Comparison of ENCODE assay signal across 25 mouse cellular contexts in genomic region chr6:51088641-51089372, GRCm38 (mm10).
DNase-seq lines count a peak whose midpoint lies in the region; ATAC-seq and TF ChIP-seq lines count a peak whose summit lies in the region.
"Had no signal": no experiment of that assay in that cellular context is flagged by ENCODE, and none has a peak within 500 bp of the region (broad histone marks: within the 10 kb centered on the region; RNA-seq: fewer than 3 reads in every experiment).

No protein-coding gene starts in this region.

- no peak for TF ChIP-seq EP300 in CH12.LX (IDR thresholded peaks at IDR 0.05; ENCODE audit: low read length)

- H3K79me2 ChIP-seq in CH12.LX (replicated peaks; ENCODE audit: control insufficient read depth, extremely low read depth, insufficient read depth, poor library complexity, severe bottlenecking), result no peaks in the 10 kb centered on the region

- no peak overlapping the region for H3K4me2 ChIP-seq in hindbrain, embryonic 14.5 days (replicated peaks)
- H3K4me2 ChIP-seq in limb, embryonic 14.5 days (replicated peaks; ENCODE audit: low read depth, low read length, severe bottlenecking), result no peak overlapping the region
- no peak overlapping the region for H3K4me2 ChIP-seq in CH12.LX (ENCODE audit: insufficient read depth, low read depth, poor library complexity, severe bottlenecking)
- H3K4me2 ChIP-seq in embryonic facial prominence, embryonic 12.5 days (replicated peaks), result no peak overlapping the region
- H3K4me2 ChIP-seq: intestine, embryonic 15.5 days; liver, embryonic 15.5 days; lung, embryonic 15.5 days; midbrain, embryonic 15.5 days had no signal

- peak overlapping the region; percentile 30; the same call in 1 of the 2 replicates for H3K27ac ChIP-seq in hindbrain, embryonic 10.5 days
- H3K27ac ChIP-seq in hindbrain, embryonic 14.5 days, result no peak overlapping the region
- no peak overlapping the region for H3K27ac ChIP-seq in limb, embryonic 14.5 days (replicated peaks; ENCODE audit: low read depth, low read length)
- H3K27ac ChIP-seq in limb, embryonic 10.5 days, result no peak overlapping the region
- H3K27ac ChIP-seq in CH12.LX (ENCODE audit: insufficient read depth, low read depth), result no peak overlapping the region
- peak overlapping the region; percentile 63 for H3K27ac ChIP-seq in embryonic facial prominence, embryonic 12.5 days
- H3K27ac ChIP-seq: hindbrain, postnatal 0 days; intestine, embryonic 15.5 days; liver, embryonic 15.5 days; lung, embryonic 15.5 days; midbrain, embryonic 15.5 days had no signal

- TF ChIP-seq CTCF in CH12.LX (conservative IDR thresholded peaks at IDR 0.05 in 1 of 2, IDR thresholded peaks at IDR 0.05 in 1 of 2; ENCODE audit: low read depth in 2 of 2, low read length in 2 of 2), result no peak

- peaks cover 5% of the 10 kb centered on the region; the same call in 1 of the 2 replicates for H3K27me3 ChIP-seq in hindbrain, embryonic 10.5 days (ENCODE audit: insufficient read depth, poor library complexity, severe bottlenecking)
- H3K27me3 ChIP-seq in hindbrain, embryonic 14.5 days (ENCODE audit: control insufficient read depth, insufficient read depth, low read length), result no peaks in the 10 kb centered on the region
- H3K27me3 ChIP-seq in limb, embryonic 14.5 days (ENCODE audit: control insufficient read depth, insufficient read depth, low read length), result no peaks in the 10 kb centered on the region
- no peaks in the 10 kb centered on the region for H3K27me3 ChIP-seq in limb, embryonic 10.5 days (ENCODE audit: low read depth, poor library complexity, severe bottlenecking)
- no peaks in the 10 kb centered on the region for H3K27me3 ChIP-seq in CH12.LX (replicated peaks)
- H3K27me3 ChIP-seq in embryonic facial prominence, embryonic 12.5 days, result no peaks in the 10 kb centered on the region
- H3K27me3 ChIP-seq: intestine, embryonic 15.5 days; liver, embryonic 15.5 days; lung, embryonic 15.5 days; midbrain, embryonic 15.5 days had no signal

- no peak overlapping the region for H3K4me3 ChIP-seq in hindbrain, embryonic 10.5 days
- no peak overlapping the region for H3K4me3 ChIP-seq in hindbrain, embryonic 14.5 days (replicated peaks; ENCODE audit: low read length)
- no peak overlapping the region for H3K4me3 ChIP-seq in limb, embryonic 14.5 days (replicated peaks; ENCODE audit: low read length)
- no peak overlapping the region for H3K4me3 ChIP-seq in limb, embryonic 10.5 days
- no peak overlapping the region for H3K4me3 ChIP-seq in CH12.LX (replicated peaks in 1 of 3; ENCODE audit: low read depth in 2 of 3, low read length in 2 of 3, poor library complexity in 1 of 3)
- no peak overlapping the region for H3K4me3 ChIP-seq in embryonic facial prominence, embryonic 12.5 days
- H3K4me3 ChIP-seq: erythroblast, embryonic 14.5 days; intestine, embryonic 15.5 days; liver, embryonic 15.5 days; lung, embryonic 15.5 days; megakaryocyte, embryonic 14.5 days; midbrain, embryonic 15.5 days had no signal

- peaks cover 11% of the 10 kb centered on the region; the same call in 1 of the 2 replicates for H3K4me1 ChIP-seq in hindbrain, embryonic 10.5 days (replicated peaks)
- no peaks in the 10 kb centered on the region for H3K4me1 ChIP-seq in hindbrain, embryonic 14.5 days (replicated peaks; ENCODE audit: control insufficient read depth, insufficient read depth, low read length)
- peaks cover 12% of the 10 kb centered on the region for H3K4me1 ChIP-seq in limb, embryonic 14.5 days (ENCODE audit: control insufficient read depth, insufficient read depth, low read length)
- H3K4me1 ChIP-seq in limb, embryonic 10.5 days, result peaks cover 37% of the 10 kb centered on the region
- H3K4me1 ChIP-seq in CH12.LX (ENCODE audit: control insufficient read depth in 1 of 2, insufficient read depth in 2 of 2), result no peaks in the 10 kb centered on the region
- peaks cover 20% of the 10 kb centered on the region for H3K4me1 ChIP-seq in embryonic facial prominence, embryonic 12.5 days
- H3K4me1 ChIP-seq: intestine, embryonic 15.5 days; liver, embryonic 15.5 days; lung, embryonic 15.5 days; megakaryocyte, embryonic 14.5 days; midbrain, embryonic 15.5 days had no signal

- no peak for DNase-seq in hindbrain, embryonic 10.5 days (ENCODE audit: low spot score)
- DNase-seq in hindbrain, embryonic 14.5 days (ENCODE audit: low spot score), result no peak
- DNase-seq in limb, embryonic 14.5 days (ENCODE audit: low spot score), result no peak
- no peak for DNase-seq in limb, embryonic 10.5 days (ENCODE audit: low spot score)
- DNase-seq in CH12.LX (ENCODE audit: extremely low read depth), result no peak
- no peak for DNase-seq in spleen, postnatal 14 days (ENCODE audit: low spot score in 2 of 2)
- no peak for DNase-seq in frontal cortex, postnatal 14 days (ENCODE audit: low spot score in 2 of 2)
- DNase-seq: adrenal gland, adult 2 months; B cell, adult 2 months; cerebellum, adult 2 months; heart, postnatal 14 days; kidney, adult 8-10 months; kidney, postnatal 4 days; lung, postnatal 4 days; thymus, postnatal 4 days had no signal

- WGBS in hindbrain, embryonic 10.5 days, result 63% methylated on average over 6 of the region's 6 CpGs
- WGBS in hindbrain, embryonic 14.5 days, result 58% methylated on average over 6 of the region's 6 CpGs
- 35% methylated on average over 6 of the region's 6 CpGs for WGBS in limb, embryonic 14.5 days
- WGBS in limb, embryonic 10.5 days, result 40% methylated on average over 6 of the region's 6 CpGs
- 48% methylated on average over 6 of the region's 6 CpGs for WGBS in embryonic facial prominence, embryonic 12.5 days

- no peak for ATAC-seq in hindbrain, embryonic 14.5 days (ENCODE audit: low FRiP score)
- ATAC-seq in limb, embryonic 14.5 days (ENCODE audit: low FRiP score, low read depth), result peak; percentile 77
- ATAC-seq in embryonic facial prominence, embryonic 12.5 days (ENCODE audit: insufficient number of reproducible peaks, insufficient read depth, low FRiP score, low TSS enrichment), result no peak
- ATAC-seq: activated CD4-positive, CD25-positive, alpha-beta regulatory T cell, adult 4 months; forebrain, embryonic 16.5 days; hindbrain, postnatal 0 days; intestine, embryonic 15.5 days; midbrain, embryonic 15.5 days had no signal

- dilution Hi-C loops in CH12.LX (cut with MboI; ENCODE audit: extremely low pct_ligation_motif_present, extremely low pct_unique_long_range_greater_than_20kb, low sequenced_read_pairs), result no loop called here

- in situ Hi-C loops in CH12.LX (cut with MboI; ENCODE audit: low pct_ligation_motif_present, low pct_unique_long_range_greater_than_20kb, low sequenced_read_pairs), result no loop called here

- TF ChIP-seq RAD21 in CH12.LX (IDR thresholded peaks at IDR 0.05; ENCODE audit: low read depth, low read length), result no peak

- H3K36me3 ChIP-seq in hindbrain, embryonic 10.5 days, result no peaks in the 10 kb centered on the region
- no peaks in the 10 kb centered on the region for H3K36me3 ChIP-seq in hindbrain, embryonic 14.5 days (replicated peaks; ENCODE audit: control insufficient read depth, insufficient read depth)
- H3K36me3 ChIP-seq in limb, embryonic 14.5 days (ENCODE audit: control insufficient read depth, insufficient read depth, low read length), result no peaks in the 10 kb centered on the region
- no peaks in the 10 kb centered on the region for H3K36me3 ChIP-seq in limb, embryonic 10.5 days
- no peaks in the 10 kb centered on the region for H3K36me3 ChIP-seq in CH12.LX (replicated peaks in 1 of 2; ENCODE audit: control insufficient read depth in 1 of 2, insufficient read depth in 1 of 2, low read length in 1 of 2)
- H3K36me3 ChIP-seq in embryonic facial prominence, embryonic 12.5 days, result no peaks in the 10 kb centered on the region
- H3K36me3 ChIP-seq: intestine, embryonic 15.5 days; liver, embryonic 15.5 days; lung, embryonic 15.5 days; midbrain, embryonic 15.5 days had no signal

- H3K9me3 ChIP-seq in hindbrain, embryonic 10.5 days, result no peaks in the 10 kb centered on the region
- H3K9me3 ChIP-seq in hindbrain, embryonic 14.5 days (ENCODE audit: control insufficient read depth, low read length), result no peaks in the 10 kb centered on the region
- no peaks in the 10 kb centered on the region for H3K9me3 ChIP-seq in limb, embryonic 14.5 days (ENCODE audit: control insufficient read depth, low read length)
- H3K9me3 ChIP-seq in limb, embryonic 10.5 days (replicated peaks), result no peaks in the 10 kb centered on the region
- H3K9me3 ChIP-seq in CH12.LX (replicated peaks; ENCODE audit: low read length), result no peaks in the 10 kb centered on the region
- H3K9me3 ChIP-seq in embryonic facial prominence, embryonic 12.5 days, result no peaks in the 10 kb centered on the region
- H3K9me3 ChIP-seq: intestine, embryonic 15.5 days; liver, embryonic 15.5 days; lung, embryonic 15.5 days; megakaryocyte, embryonic 14.5 days; midbrain, embryonic 15.5 days had no signal

- no peak for TF ChIP-seq POLR2A in limb, embryonic 14.5 days (IDR thresholded peaks at IDR 0.05; ENCODE audit: borderline replicate concordance, extremely low read depth, insufficient read depth, insufficient read length)
- TF ChIP-seq POLR2A in CH12.LX (IDR thresholded peaks at IDR 0.05; ENCODE audit: low read depth, low read length), result no peak

- H3K9ac ChIP-seq in hindbrain, embryonic 14.5 days, result no peak overlapping the region
- no peak overlapping the region for H3K9ac ChIP-seq in limb, embryonic 14.5 days (ENCODE audit: low read depth, low read length, severe bottlenecking)
- H3K9ac ChIP-seq in CH12.LX (ENCODE audit: insufficient read depth, low read depth), result no peak overlapping the region
- H3K9ac ChIP-seq in embryonic facial prominence, embryonic 12.5 days, result no peak overlapping the region
- H3K9ac ChIP-seq: intestine, embryonic 15.5 days; liver, embryonic 15.5 days; lung, embryonic 15.5 days; midbrain, embryonic 15.5 days had no signal

TF ChIP-seq in CH12.LX, 34 proteins besides CTCF, POLR2A, EP300 and RAD21:
- TF ChIP-seq ZNF384 (IDR thresholded peaks at IDR 0.05; ENCODE audit: low read depth, low read length), result peak; percentile 11; the same call in 1 of the 2 replicates
- no peak for TF ChIP-seq BHLHE40 (IDR thresholded peaks at IDR 0.05; ENCODE audit: low read depth, low read length)
- TF ChIP-seq CHD2 (IDR thresholded peaks at IDR 0.05; ENCODE audit: low read length), result no peak
TF ChIP-seq in CH12.LX: peak in this region for 1.

Comparison
In these comparisons a context has a peak if more than half of its experiments do, and no peak if none do; other contexts are left out.
1. H3K27ac ChIP-seq: peak in hindbrain, embryonic 10.5 days (single experiment) and embryonic facial prominence, embryonic 12.5 days (single experiment); none in hindbrain, embryonic 14.5 days (single experiment), limb, embryonic 14.5 days (single experiment), limb, embryonic 10.5 days (single experiment) and CH12.LX (single experiment).